Mouse (Mus musculus) neural tube, embryonic 12.5 days (tissue): ENCODE data around the gene Rab22a. TPM values are rescaled to one million over a fixed set of nuclear protein-coding genes. Genes with fewer than 3 reads are reported as not detected.

Experiments used
- microRNA-seq: library from miRNA; unstranded; fragments of <30 nt; microRNA quantifications from one replicate; pipeline ENCODE4, GENCODE M21; 2017
- polyA plus RNA-seq: library from polyadenylated mRNA; unstranded; fragments of >200 nt; fragmentation: Nextera tagmentation; extraction: Ambion mirVana; gene quantifications from 2 replicates; pipeline ENCODE4 v1.2.1, GENCODE M21; 2016

Gene Rab22a
- polyA plus RNA-seq, 1 experiment from 2014 or later, result 54.7 TPM

Small RNAs within 50 kb of the gene (microRNA-seq; reads per million reads assigned to microRNA genes)
- gene Mir6340, result not detected

Other genes starting within 250 kb of the Rab22a start
- gene 1700021F07Rik, start 137.2 kb upstream of the Rab22a start, polyA plus RNA-seq, result not detected in 2 replicates
- not detected in 2 replicates for gene Ankrd60, start 81.4 kb upstream of the Rab22a start, polyA plus RNA-seq
- not detected in 2 replicates for gene 1700010B08Rik, start 59.7 kb downstream of the Rab22a start, polyA plus RNA-seq
- 15.7 and 19.1 TPM in 2 replicates for gene Vapb, start 77.8 kb downstream of the Rab22a start, polyA plus RNA-seq